Mouse (Mus musculus) bone marrow, adult 2 months (tissue): ENCODE data around the gene Rnf224. TPM values are rescaled to one million over a fixed set of nuclear protein-coding genes. Genes with fewer than 3 reads are reported as not detected.

ENCODE experiments used
- H3K27ac ChIP-seq: fragments of 200-500 bp; 2 replicates; pipeline ENCODE4 v1.5.1; 2012; ENCODE audit warnings: low read depth, mild to moderate bottlenecking, control low read depth, inconsistent platforms, low read length; ENCODE audit not compliant: control insufficient read depth, poor library complexity, insufficient read depth
- H3K4me1 ChIP-seq: fragments of 200-500 bp; 2 replicates; pipeline ENCODE4 v1.6.1; 2011; ENCODE audit warnings: low read length; ENCODE audit not compliant: control insufficient read depth, insufficient read depth
- H3K4me3 ChIP-seq: fragments of 200-500 bp; replicated peaks from 2 replicates; pipeline ENCODE3; 2011; ENCODE audit warnings: mild to moderate bottlenecking, low read depth, low read length, control low read depth; ENCODE audit not compliant: control insufficient read depth
- CTCF ChIP-seq: fragments of 200-500 bp; IDR thresholded peaks from 2 replicates; pipeline ENCODE4 v1.5.1; 2011; ENCODE audit warnings: low read length, control low read depth; ENCODE audit not compliant: control insufficient read depth, insufficient read depth
- POLR2A ChIP-seq: fragments of 200-500 bp; IDR thresholded peaks from 2 replicates; pipeline ENCODE4 v1.6.1; 2011; ENCODE audit warnings: low read depth, mild to moderate bottlenecking, control low read depth, low read length, borderline replicate concordance; ENCODE audit not compliant: control insufficient read depth
- whole genome bisulfite sequencing: fragments of 180-500 bp; shearing (Covaris S2); methylation state at CpG from one replicate; pipeline ENCODE4 v1.1.7; 2018; 5-methylcytosine and 5-hydroxymethylcytosine counted together
- polyA plus RNA-seq: library from polyadenylated mRNA; stranded (reverse); fragments of >200 nt; gene quantifications from 2 replicates; pipeline ENCODE4 v1.2.4, GENCODE M21; 2011; ENCODE audit warnings: low replicate concordance; ENCODE audit not compliant: missing spikeins, insufficient read depth, insufficient read length

The Rnf224 gene
- polyA plus RNA-seq, 1 experiment, result not detected

DNA sequence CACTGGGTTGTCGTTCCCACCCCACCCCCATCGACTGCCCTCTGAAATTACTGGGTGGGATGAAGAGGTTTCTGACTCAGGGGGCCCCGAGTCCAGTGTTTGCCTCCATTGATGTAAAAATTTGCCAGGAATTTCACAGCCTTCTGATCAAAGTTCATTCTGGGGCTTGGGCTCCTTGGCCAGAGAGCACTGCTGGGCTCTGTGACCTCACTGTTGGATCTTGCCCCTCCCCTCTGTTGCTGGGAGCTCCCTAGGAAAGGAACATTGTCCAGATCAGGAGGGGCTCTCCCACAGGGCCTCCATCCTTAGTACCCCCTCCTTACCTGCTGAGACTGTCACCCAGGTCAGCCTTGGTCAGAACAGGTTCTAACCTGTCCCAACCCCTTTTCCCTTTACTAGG is 22.1 kb downstream of the Rnf224 start, which contains the start of gene Stpg3:
Gene Stpg3, minus strand, starts transcription at position 194 of the 400 bp plus-strand sequence.
- Histone ChIP-seq H3K4me3 (no peak within 1 kb of the TSS), H3K4me1 (no peaks in the 10 kb centered on the region; the same call in 1 of the 2 replicates)
- 76% methylated on average over 3 of the region's 3 CpGs for WGBS

DNA sequence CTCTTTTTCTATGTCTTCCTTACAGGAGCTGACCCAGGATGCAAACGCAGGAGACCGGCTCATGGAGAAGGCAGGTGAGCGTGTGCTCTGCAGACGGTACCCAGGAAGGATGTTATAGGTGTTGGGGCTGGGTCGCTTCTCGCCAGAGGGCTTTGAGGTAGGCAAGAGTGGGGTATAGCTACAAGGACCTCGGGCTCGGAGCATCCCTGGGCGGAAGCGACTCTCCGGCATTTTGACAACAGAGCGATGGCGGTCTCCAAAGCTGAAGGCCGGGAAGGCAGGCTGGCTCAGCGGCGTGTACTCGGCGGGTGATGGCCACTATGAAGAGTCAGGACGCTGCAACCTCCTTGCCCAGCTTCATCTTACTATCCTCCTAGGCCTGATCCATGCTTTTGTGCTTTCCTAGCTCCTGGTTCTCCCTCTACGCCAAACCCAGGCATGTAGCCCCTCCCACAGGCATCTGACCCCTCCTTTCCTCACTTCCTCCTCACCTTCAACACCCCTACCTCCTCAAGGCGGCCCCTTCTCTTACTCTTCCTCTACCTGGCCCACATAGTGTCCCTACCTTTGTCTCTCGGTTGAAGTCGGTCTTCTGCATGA is 23.2 kb downstream of the Rnf224 start:
- TF ChIP-seq POLR2A (no peak), CTCF (no peak)
- Histone ChIP-seq H3K4me3 (no peak overlapping the region), H3K4me1 (no peaks in the 10 kb centered on the region; the same call in 1 of the 2 replicates), H3K27ac (no peak overlapping the region)
- 81% methylated on average over 23 of the region's 23 CpGs for WGBS

More for the DNA sequence above, 22.1 kb downstream of the Rnf224 start, which contains the start of gene Stpg3:
- TF ChIP-seq POLR2A (no peak), CTCF (no peak)
- no peak within 1 kb of the TSS for H3K27ac ChIP-seq

DNA sequence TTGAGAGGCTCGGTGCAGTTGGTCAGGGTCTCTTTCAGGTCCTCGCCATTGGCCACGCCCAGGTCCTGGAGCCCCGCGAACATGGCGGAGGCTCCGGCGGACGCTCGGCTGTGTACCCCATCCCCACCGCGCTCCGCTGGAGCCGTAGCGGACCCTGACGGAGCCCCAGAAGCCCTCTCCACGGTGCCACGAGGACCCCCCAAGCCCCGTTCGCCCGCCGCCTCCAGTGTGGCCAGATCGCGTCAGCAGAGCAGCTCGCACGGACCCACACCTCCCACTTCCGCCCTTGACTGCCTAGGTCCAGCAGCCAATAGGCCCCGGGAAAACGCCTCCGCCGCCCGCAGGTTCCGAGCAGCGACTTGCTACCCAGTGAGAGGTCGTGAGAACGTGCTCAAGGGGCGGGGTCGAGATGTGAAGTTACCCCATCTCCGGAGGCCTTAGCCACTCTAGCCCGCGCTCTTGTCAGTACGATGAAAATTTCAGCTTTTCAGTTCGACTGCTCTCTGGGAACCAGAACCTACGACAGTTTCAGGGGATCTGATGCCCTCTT is 25.4 kb downstream of the Rnf224 start, which contains the start of gene Nelfb:
Gene Nelfb, minus strand, starts transcription at position 369 of the 550 bp plus-strand sequence.
- peak; percentile 88; the same call in 1 of the 2 replicates for TF ChIP-seq POLR2A
- TF ChIP-seq CTCF, result no peak
- H3K27ac ChIP-seq, result peak within 1 kb of the TSS; percentile 88
- H3K4me3 ChIP-seq, result peak within 1 kb of the TSS; percentile 87
- WGBS, result under 1% methylated on average over 44 of the region's 44 CpGs
- H3K4me1 ChIP-seq, result no peaks in the 10 kb centered on the region; the same call in 1 of the 2 replicates

DNA sequence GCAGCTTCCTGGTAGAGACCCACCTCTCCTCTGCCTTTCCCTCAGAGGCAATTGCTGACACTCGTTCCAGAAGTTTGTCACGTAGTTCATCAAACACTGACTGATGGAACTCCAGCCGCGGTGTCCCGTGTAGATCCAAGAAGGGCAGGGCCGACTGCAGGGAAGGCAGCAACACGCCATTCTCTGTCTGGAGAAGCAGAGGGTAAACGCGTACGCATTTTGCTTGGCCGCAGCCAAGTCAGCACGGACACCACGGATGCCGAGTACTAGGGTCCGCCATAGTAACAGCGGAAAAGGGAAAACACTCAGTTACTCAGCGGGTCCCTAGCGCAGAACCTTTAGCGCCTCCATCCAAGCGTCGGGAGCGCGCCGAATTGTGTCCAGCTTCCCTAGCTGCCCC is 25.9 kb downstream of the Rnf224 start:
- WGBS, result under 1% methylated on average over 24 of the region's 24 CpGs
- peak overlapping the region; percentile 87 for H3K4me3 ChIP-seq
- peak overlapping the region; percentile 88 for H3K27ac ChIP-seq
- TF ChIP-seq POLR2A (no peak), CTCF (no peak)
- no peaks in the 10 kb centered on the region; the same call in 1 of the 2 replicates for H3K4me1 ChIP-seq

DNA sequence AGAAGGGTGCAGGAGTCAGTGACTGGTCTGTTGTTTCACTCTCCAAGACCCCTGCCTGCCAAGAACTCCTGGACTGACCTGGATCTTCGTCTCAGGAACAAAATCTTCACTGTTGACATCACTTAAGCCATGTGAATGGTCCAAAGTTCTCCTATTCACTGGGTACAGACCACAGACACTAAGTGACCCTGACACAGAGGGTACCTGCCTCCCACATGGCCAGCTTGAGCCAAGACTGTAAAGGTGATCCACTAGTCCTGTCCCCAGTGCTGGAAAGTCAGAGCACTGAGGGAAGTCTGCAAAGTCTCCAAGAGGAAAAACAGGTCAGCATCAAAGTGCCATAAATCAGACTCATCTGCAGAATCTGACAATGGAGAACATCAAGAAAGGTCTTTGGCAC is 29.0 kb downstream of the Rnf224 start:
- Histone ChIP-seq H3K4me1 (no peaks in the 10 kb centered on the region; the same call in 1 of the 2 replicates), H3K4me3 (no peak overlapping the region), H3K27ac (no peak overlapping the region)
- 86% methylated on average over 1 of the region's 1 CpGs for WGBS
- TF ChIP-seq POLR2A (no peak), CTCF (no peak)

DNA sequence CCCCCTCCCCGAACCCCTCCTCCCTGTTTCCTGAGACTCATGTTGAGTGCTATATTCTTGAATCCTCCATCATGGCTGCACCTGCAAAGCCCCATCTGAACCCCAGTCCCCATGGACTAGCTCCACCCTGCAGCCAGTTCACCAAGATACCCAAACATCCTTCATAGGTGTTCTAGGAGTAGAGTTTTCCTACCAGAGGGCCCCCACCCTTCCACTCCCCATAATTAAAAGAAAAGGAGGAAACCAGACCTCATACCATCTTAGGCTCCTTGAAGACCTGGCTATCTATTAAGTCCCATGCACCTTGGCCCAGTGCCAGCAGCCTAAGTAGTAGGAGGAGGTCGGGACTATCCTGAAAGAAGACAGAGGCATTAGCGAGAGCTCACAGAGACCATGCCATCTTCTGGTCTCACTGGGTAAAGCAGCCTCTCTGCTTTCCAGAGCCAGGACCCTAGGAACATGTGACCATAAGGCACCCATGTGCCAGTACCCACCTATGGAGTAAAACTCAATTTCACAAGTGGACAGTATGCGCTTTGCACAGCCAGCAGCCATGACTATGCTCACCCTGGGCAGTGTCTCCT is 32.9 kb downstream of the Rnf224 start:
- TF ChIP-seq POLR2A, result no peak
- peak; percentile 24; the same call in 1 of the 2 replicates for TF ChIP-seq CTCF
- Histone ChIP-seq H3K4me3 (no peak overlapping the region), H3K27ac (no peak overlapping the region), H3K4me1 (no peaks in the 10 kb centered on the region)
- 52% methylated on average over 4 of the region's 4 CpGs for WGBS

DNA sequence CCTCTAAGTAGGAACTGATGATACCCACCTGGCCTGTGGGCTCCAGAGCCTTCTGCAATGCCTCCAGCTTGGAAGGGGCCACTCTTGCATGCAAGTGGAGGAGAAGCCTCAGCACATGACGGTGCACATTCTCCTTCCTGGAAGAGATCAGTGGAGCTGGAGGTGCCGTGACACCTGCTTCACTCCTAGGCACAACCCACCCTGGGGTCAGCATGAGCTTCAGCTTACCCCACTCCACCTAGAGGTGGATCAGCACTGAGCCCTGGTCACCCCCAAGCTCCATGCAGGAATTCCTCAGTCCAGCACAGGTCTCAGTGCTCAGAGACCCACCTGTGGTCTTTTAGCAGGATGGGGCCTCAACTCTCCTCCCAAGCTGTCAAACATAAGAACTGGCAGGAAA is 36.0 kb downstream of the Rnf224 start:
- 91% methylated on average over 2 of the region's 2 CpGs for WGBS
- H3K4me3 ChIP-seq, result no peak overlapping the region
- no peak for TF ChIP-seq CTCF
- TF ChIP-seq POLR2A, result no peak
- H3K4me1 ChIP-seq, result no peaks in the 10 kb centered on the region
- H3K27ac ChIP-seq, result no peak overlapping the region

DNA sequence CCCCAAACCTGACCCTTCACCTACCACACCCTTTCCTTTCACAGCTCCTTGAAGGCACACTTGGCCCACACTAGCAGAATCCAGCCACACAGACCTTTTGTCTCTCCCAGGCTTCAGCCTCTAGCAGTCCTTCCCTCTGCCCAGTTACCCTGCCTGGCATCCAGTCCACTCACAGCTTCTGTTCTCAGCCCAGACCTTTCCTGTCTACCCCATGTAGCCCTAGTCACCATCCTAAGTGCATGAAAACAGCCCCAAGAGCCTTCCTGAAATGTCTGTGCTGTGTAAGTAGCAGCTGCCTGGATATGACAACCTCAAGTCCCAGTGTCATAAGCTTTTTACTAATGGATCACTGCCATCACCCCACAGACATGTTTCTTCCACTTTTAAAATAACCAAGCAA is 38.6 kb downstream of the Rnf224 start:
- TF ChIP-seq CTCF (no peak), POLR2A (no peak)
- no peak overlapping the region for H3K4me3 ChIP-seq
- no peak overlapping the region for H3K27ac ChIP-seq
- H3K4me1 ChIP-seq, result peaks cover 14% of the 10 kb centered on the region

DNA sequence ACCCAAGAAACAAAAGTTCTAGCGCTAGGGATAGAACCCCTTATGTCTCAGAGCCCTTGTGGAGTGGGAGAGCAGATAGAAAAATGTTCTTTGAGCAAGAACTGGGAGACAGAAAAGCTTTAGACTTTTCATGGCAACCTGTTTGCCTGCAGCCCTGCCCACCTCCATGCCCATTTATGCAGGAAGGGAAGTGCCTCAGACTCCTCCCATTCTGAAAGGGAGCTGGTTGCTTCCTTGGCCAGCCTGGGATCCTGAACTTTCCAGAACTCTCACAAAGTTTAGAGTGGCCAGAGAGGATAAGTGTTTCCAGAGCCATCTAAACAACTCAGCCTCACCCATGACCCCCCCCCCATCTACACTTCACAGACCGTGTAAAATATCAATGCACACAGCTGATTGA is 39.4 kb downstream of the Rnf224 start:
- Histone ChIP-seq H3K4me1 (peaks cover 14% of the 10 kb centered on the region), H3K27ac (peak overlapping the region; percentile 93), H3K4me3 (peak overlapping the region; percentile 86)
- 16% methylated on average over 2 of the region's 2 CpGs for WGBS
- no peak for TF ChIP-seq CTCF
- no peak for TF ChIP-seq POLR2A
